Mouse (Mus musculus) monocyte, adult 59 days (primary cell): ENCODE results near the gene Mtmr3. TPM values are rescaled to one million over a fixed set of nuclear protein-coding genes. Genes with fewer than 3 reads are reported as not detected.

Experiments used
- total RNA-seq, 2 experiments: library from RNA; stranded (reverse); gene quantifications; one replicate each; pipeline ENCODE4 v1.2.4; 2023

The Mtmr3 gene
- total RNA-seq = 10 to 100 TPM; 91.2 to 93.6 TPM

DNA sequence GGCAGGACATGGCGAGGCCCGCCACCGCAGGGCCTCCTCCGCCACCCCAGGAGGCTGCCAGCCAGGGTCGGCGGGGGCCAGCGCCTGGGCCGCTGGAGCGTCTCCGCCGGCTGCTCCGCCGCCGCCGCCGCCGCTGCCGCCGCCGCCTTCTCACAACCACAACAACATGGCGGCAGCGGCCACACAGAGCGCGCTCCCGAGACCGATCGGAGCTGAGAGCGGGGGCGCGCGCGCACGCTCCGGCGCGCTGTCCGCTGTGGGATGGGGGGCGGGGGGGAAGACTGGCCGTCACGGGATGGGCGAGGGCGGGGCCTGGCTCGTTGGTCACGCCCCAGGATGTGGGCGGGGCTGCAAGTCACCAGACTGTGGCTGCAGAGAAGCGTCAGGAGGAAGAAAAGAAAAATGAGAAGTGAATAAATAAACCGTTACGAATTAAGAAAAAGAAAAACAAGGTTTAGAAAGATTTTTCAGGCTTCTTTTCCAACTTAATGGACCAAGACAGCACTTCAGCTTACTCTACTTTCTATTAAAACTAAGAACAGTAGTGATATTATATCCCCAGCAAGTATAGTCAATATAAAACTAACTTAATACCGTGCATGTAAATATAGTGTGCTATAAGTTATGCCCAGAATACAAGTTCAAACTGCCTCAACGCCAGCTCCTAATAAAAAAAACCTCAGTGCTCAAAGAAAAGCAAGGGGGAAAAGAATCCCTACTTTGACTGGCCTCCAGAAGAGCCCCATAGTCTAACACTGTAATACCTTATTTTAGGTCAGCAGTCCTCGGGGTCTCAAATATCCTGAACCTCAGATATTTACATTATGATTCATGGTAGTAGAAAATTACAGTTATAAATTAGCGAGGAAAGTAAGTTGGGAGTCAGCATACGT, at the start of gene Mtmr3:
TSS of gene Mtmr3 (minus strand) at position 256 of the 893 bp plus-strand sequence.

GRCm38 (mm10) chr11:4637534-4638234, 43.0 kb upstream of the Mtmr3 start, which contains the start of gene Ascc2:
Gene Ascc2 (plus strand): TSS chr11:4637747.

DNA sequence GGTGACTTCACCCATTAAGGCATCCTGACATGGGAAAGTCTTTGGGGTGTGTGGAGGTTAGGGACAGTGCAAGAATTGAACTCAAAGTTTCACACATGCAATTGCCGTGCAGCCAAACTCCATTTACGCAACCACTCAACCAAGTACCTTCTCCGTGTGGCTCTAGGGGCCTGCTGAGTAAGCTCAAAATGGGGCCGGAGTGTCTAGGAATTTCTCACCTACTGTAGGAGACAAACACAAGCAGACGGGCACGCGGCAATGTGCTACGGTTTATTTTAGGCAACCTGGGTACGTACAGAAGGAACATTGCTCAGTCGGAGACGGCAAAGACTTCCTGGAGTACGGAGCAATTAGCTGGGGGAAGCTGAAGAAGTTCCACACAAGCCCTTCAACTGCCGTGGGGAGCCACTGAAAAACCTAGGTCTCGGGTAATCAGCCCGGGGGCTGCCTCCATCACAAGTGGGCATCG, 25.4 kb upstream of the Mtmr3 start, which contains the start of gene Gm11032:
TSS of gene Gm11032 (plus strand) at position 51 of the 469 bp plus-strand sequence.

DNA sequence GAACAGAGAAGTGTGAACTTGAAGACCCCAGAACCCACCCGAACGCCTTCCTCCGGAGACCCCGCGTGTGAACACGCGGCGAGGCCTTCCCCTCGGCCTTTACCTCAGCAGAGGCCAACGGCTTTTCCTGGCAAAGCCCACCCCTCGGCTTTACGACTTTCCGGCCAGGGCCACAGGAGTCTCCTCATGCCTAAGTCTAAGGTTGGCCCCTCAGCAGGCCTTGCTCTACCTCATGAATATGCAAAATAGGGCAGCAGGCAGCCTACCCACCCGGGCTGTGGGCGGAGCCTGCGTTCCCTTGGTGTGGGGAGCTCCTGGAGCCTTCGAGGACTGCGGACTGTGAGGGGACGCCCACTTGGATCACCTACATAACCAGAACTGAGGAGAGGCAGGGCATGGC, 153.7 kb downstream of the Mtmr3 start, which contains the start of gene Hormad2:
TSS of gene Hormad2 (minus strand) at position 128 of the 400 bp plus-strand sequence.

Other genes with a start within 250 kb of the Mtmr3 start
- gene Hormad2, start 153.8 kb downstream of the Mtmr3 start, total RNA-seq = 1 to 10 TPM in 1 of 2 experiments, under 1 TPM in 1; 0.76 to 1.0 TPM
- not detected for gene Gm11032, start 25.2 kb upstream of the Mtmr3 start, total RNA-seq
- gene Ascc2, start 42.9 kb upstream of the Mtmr3 start, total RNA-seq = 10 to 100 TPM; 28.3 to 31.2 TPM
- gene Uqcr10, start 109.5 kb upstream of the Mtmr3 start, total RNA-seq = 100 to 1,000 TPM; 118 to 123 TPM
- gene Zmat5, start 109.8 kb upstream of the Mtmr3 start, total RNA-seq = 10 to 100 TPM; 30.9 to 31.4 TPM
- not detected for gene Cabp7, start 151.9 kb upstream of the Mtmr3 start, total RNA-seq